Mouse (Mus musculus) olfactory bulb, adult 2 months (tissue): ENCODE measurements around the gene Slamf7.
"Not testable (repeated sequence)": the region's sequence is repeated elsewhere in the genome, so short reads cannot be mapped to it uniquely, and the experiment has no call there.

Source experiments
- CTCF ChIP-seq: fragments of 200-500 bp; IDR thresholded peaks from 2 replicates; pipeline ENCODE4 v1.5.1; 2012; ENCODE audit warnings: low read depth, mild to moderate bottlenecking, low read length, moderate library complexity; ENCODE audit not compliant: insufficient read depth
- POLR2A ChIP-seq: fragments of 200-500 bp; IDR thresholded peaks from 2 replicates; pipeline ENCODE4 v1.6.1; 2012; ENCODE audit warnings: mild to moderate bottlenecking, low read depth, low read length, moderate library complexity; ENCODE audit not compliant: insufficient read depth

DNA sequence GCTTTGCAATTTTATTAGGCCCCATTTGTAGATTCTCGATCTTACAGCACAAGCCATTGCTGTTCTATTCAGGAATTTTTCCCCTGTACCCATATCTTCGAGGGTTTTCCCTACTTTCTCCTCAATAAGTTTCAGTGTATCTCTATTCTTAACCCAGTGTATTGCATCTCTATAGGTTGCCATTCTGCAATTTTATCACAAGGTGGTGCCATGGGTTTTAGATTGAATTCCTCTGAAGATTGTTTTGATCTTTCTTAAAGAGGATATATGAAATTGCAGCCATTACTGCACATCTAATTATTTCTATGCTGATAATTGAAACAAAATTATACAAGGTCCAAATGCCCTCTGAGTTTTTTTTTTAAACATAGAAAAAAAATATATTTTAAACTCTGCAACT lies 19.6 kb upstream of the Slamf7 start:
- not testable (repeated sequence) for TF ChIP-seq CTCF, POLR2A
